Mouse (Mus musculus): Measurements from ENCODE around the gene Ccl21b.
"Not testable (repeated sequence)": the region's sequence is repeated elsewhere in the genome, so short reads cannot be mapped to it uniquely, and the experiment has no call there.

The Ccl21b gene

DNA sequence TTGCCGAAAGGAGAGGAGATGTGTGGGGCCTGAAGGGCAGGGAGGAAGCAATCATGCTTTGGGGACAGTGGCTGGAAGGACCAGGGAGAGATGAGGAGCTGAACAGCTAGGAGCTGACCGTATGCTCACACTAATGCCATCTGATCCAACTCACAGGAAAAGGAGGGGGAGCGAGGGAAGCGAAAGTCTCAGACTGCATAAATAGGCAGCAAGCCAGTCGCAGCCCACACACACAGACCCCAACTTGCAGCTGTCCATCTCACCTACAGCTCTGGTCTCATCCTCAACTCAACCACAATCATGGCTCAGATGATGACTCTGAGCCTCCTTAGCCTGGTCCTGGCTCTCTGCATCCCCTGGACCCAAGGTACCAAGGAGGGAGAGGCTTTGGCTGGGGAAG, at the start of gene Ccl21b:
Gene Ccl21b (plus strand): TSS at position 301 of the 400 bp plus-strand sequence.
- DNase-seq (ENCODE audit: low spot score) = not testable (repeated sequence)

DNA sequence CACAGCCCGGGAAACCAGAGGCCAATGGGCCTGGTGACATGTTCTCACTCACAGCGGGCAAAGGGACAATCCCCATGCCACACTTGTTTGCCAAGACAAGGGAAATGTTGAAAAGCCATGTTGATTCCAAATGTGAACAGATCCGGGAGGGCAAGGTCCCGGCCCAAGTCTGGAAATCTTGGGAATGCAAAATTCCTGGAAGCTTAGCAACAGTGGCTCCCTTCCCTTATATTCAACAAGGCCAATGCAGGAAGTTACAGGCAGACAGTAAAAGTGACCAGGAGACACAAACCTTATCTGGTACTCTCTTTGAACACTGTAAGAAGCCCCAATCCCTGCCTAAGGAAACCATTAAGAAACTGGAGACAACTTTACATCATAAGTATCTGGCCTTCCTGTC, 15.2 kb upstream of the Ccl21b start, which contains the start of gene Gm10600:
Gene Gm10600 (plus strand): TSS at position 301 of the 400 bp plus-strand sequence.
- not testable (repeated sequence) for DNase-seq (ENCODE audit: low spot score)

DNA sequence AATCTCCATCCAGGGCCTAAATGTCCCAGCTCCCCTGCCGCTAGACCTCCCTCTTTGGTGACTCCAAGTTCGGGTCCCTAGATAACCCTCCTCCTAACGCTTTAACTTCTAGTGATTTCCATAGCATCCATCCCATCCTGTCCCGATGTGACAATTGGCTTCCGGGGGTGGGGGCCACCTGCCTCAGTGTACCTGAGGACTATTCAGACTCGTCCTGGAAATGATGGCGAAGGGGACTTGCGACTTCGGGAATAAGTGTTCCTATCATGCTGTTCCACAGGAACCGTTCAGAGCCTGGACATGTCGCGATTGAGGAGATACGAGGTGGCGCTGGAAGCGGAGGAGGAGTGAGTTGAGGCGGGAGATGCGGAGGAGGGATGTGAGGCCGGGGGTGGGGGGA, 38.4 kb downstream of the Ccl21b start, which contains the start of gene Gm21953:
Gene Gm21953 (plus strand): TSS at position 301 of the 400 bp plus-strand sequence.
- not testable (repeated sequence) for DNase-seq (ENCODE audit: low spot score)

Data from embryo, embryonic 10 days (tissue).